Mouse (Mus musculus) mouse trophoblast stem cell (cell line): ENCODE measurements around the gene Srrm3.

Source experiments
- in situ Hi-C, 2 experiments: fragments of 300-500 bp; cut with MseI, MboI; formaldehyde crosslinking; loops; 2 replicates in 1 of 2; 3 replicates in 1 of 2; pipeline ENCODE4 v1.15.1; 2025

Gene Srrm3

DNA sequence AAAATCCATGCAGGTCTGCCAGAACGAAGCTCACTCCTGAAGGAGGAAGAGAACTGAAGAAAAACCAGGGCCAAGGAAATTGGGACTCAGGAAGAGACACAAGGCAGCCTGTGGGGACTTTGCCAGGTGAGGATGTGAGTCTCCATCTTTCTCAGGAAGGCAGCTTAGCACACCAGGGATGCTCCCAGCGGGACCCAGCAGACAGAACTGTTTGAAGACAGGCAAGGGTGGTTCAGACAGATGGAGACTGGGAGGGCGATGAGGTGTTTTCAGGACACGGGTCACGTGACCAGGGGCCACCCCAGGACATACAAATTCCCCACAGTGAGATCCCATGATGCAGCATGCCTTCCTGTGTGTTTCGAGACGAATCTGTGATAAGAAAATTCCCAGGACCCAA, 11.8 kb downstream of the Srrm3 start:
- in situ Hi-C loops = no loop called here

DNA sequence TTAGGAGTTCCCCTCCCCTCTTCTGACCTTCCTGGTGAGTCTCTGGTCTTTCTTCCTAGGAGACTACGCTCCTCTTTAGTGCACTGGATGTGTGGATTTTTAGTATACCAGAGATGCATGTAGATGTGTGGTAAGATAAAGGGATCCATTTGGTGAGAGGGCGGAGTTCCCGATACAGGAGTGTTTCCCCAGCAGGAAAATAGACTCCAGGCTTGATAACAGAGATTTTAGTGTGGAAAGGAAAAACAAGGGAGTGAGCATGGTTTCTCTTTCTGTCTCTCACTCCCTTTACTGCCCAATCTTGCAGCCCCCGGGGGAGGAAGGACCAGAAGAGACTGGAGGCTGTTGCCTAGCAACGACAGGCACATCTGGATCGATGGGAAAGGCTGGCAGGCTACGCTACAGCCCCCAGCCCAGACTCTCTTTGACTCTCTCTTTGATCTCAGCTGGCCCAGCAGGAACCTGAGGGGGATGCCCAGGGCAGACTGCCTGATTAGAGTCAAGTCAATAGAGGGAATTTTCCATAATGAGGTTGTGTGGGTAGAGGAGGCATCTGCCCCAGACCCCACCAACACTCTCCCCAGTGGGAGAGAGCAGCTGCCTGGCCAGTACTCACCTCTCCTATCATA, 15.7 kb downstream of the Srrm3 start:
- in situ Hi-C loops = no loop called here

DNA sequence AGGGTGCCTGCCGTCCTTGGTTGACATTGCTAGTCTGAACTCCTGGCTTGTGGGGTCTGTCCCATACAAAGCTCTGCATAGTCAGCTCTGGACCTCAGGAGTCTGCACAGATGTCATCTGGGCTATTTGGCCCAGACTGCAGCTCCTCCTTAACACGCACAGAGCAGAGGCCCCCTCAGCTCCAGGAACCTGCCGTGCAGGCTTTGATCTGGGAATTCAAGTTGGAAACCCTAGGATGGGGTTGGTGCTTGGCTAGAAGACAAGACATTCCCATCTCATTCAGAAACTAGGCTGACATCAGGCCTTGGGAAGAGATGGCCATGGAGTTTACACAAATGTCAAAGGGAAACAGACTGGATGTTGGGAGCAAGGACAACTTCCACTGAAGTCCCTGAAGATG, 17.8 kb downstream of the Srrm3 start:
- in situ Hi-C loops = no loop called here

DNA sequence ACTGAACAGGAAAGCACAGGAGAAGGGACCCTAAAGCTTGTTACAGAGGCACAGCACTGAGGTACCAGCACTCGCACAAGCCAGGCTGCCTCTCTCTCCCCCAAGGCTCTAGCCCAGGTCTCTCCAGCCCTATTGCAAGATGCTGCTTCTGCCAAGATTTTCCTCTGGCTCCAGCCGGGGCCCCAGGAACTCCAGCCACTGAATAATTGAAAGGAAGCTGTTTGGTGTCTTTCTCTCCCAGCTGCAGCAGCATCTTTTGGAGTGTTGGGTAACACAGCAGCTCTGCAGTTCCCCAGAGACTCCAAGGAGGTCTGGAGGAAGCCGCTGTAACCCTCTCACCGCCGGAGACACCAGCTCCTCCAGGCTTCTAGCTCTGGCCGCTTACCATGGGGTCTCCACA, 19.5 kb downstream of the Srrm3 start:
- in situ Hi-C loops = no loop called here

DNA sequence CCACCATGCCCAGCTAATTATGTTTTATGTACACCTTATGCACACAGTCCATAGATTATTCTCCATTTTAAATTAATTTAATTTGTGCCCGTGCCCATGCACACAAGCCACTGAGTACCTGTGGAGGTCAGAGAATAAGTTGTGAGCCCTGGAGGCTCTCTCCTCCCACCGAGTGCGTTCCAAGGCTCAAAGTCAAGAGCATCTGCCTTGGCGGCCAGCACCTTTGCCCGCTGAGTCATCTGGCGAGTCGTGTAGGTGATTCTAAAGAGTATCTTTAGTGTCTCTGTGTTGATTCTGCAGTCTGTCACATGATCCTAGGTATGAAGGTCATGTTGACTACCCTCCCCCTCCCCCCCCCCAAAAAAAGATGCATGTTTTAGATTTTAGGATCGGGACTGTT, 22.7 kb downstream of the Srrm3 start:
- in situ Hi-C loops = no loop called here

DNA sequence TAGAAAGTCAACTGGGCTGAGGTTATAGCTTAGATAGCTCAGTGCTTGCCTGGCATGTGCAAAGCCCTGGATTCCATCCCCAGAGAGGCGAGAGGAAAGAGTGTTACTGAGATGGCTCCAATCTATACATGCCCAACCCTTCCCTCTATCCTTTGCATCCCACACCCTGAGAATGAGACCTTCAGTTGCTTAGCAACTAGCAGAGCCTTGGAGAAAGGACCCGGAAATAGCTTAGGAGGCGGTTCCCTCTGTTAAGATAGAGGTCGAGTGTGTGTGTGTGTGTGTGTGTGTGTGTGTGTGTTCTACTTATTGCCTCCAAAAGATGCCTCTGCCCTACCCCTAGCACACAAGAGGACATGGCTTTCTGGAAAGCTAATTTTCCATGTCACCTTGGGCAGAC, 26.0 kb downstream of the Srrm3 start:
- in situ Hi-C loops = no loop called here

DNA sequence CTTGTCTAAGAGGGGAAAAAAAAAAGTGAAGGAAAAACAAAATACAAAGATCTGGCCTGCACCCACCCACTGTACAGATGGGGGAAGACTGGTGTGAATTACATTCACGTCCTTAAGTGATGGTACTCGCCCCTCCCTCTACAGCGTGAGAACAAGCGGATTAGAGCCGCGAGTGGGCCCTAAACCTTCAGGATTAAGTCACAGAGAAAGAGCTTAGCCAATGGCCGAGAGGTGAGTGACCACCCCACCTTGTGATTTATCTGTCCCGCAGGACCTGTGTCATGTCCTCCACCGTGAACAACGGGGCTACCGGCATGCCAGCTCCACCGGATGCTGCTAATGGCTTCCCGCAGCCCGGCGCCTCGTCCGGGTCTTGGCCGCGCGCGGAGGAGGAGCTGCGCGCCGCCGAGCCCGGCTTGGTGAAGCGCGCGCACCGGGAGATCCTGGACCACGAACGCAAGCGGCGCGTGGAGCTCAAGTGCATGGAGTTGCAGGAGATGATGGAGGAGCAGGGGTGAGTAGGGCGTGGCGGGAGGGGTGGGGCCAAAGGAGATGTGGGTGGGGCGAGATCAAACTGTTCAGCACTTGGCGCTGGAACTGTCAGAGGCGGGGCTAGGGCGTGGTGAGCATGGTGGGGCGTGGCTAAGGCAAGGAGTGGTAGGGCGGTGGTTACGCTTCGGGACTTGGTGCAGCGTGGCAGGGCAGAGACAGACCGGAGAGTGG, 28.2 kb downstream of the Srrm3 start:
- in situ Hi-C loops = no loop called here

DNA sequence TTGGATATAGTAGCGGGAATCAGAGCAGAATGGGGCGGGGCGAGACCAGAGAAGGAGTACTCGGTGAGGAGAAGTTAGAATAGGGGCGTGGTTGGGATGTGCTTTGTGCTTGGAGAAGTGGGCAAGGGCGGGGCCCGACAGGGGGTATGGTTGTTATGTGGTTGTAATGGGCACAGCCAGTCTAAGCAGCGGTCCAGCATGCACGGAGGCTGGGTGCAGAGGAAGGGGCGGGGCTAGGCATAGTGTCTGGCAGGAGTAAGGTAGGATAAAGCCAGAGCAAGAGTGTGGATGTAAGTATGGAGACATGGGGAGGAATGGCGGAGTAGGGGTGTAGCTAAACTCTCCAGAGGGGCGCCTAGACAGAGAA, 28.8 kb downstream of the Srrm3 start:
- in situ Hi-C loops = no loop called here

DNA sequence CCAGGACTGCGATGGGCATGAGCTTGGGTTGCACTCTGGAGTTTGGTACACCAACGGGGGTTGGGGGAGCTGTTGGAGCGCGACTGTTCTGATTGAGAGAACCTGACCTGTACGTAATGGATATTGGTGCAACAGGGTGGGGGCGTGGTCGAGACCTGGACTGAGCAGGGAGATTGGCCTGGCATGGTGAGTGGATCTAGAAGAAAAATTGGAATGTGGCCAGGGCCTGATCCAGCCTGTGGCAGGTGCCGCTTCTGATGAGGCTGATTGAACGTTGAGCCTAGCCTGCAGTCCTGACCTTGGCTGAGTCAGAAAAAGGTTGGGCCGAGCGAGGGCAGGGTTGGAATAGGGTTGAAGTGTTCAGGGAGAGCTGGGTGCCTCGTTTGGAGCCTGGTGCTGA, 29.3 kb downstream of the Srrm3 start:
- in situ Hi-C loops = no loop called here

DNA sequence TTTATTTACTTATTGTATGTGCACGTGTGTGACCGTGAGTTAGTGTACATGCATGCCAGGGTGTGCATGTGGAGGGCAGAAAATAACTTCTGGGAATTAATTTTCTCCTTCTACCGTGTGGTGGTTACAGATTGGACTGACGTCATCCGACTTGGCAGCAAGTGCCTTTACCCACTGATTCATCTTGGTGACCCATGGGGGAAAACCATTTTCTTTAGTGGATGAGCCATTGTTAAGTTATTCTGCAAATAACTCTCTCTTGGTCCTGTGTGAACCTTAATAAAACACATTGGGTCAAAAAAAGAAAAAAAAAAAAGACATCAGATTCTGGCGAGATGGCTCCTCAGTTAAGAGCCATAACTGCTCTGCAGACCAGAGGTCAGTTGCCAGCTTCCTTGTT, 35.0 kb downstream of the Srrm3 start:
- in situ Hi-C loops = no loop called here

DNA sequence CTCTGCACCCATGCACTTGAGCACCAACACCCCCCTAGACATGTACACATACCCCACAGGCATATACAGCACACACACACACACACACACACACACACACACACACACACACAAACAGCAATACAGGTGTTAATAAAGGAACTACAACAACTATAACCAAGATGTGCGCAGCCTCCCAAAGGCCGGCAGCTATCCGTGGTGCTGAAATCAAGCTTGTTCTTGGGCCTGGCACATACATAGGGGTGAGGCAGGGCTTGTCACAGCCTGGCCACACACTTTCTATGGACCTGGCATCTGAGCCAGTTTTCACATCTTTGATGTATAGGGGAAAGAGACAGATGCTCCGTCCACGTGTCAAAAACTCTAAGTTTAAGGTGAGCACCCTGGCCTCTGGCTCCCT, 36.7 kb downstream of the Srrm3 start:
- in situ Hi-C loops = no loop called here

DNA sequence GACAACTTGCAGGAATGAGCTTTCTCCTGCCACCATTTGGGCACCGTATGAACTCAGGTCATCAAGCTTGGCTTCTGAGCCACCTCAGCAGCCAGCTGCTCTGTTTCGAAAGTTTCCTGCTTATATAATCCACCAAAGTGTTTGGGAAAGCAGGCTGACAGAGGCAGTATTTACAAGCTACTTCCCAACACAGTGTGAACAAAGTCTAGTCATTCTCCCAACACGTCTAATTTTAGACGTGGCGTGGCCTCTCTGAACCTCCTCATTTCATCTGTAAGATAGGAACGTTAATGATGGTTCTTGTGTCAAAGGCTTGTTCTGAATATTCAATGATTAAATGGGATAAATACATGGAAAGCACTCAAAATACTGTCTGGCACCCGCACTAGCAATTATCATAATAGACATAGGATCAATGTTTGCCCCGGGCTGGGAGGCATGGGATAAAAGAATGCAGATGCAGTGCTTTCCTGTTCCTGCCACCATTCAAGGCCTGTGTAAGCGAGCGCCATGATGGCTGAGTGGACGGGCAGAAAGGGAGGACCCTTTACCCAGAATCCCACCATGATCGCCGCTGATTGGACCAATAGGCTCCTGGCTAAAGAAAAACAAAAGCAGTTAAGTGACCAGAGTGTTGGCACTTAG, 39.1 kb downstream of the Srrm3 start:
- in situ Hi-C loops = loop anchor here in 1 of 2 experiments (5.0 kb wide), 1 partner anchor 43 kb away; no protein-coding TSS in a partner anchor

DNA sequence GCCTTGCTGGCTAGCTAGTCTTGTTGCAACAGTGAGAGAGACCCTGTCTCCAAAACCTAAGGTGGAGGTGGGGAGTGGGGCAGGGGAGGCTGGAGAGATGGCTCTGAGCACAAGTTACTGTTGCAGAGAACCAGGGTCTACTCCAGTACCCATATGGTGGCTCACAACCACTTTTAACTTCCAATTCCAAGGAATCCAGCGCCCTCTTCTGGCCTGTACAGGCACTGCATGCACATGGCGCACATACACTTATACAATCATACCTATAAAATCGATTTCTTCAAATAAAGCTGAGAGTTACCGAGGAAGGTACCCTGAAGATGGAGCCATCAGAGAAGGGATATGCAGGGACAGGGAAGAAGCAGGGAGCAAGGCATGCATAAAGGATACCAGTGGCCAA, 40.8 kb downstream of the Srrm3 start:
- in situ Hi-C loops = loop anchor here in 1 of 2 experiments (5.0 kb wide), 1 partner anchor 45 kb away; no protein-coding TSS in a partner anchor

DNA sequence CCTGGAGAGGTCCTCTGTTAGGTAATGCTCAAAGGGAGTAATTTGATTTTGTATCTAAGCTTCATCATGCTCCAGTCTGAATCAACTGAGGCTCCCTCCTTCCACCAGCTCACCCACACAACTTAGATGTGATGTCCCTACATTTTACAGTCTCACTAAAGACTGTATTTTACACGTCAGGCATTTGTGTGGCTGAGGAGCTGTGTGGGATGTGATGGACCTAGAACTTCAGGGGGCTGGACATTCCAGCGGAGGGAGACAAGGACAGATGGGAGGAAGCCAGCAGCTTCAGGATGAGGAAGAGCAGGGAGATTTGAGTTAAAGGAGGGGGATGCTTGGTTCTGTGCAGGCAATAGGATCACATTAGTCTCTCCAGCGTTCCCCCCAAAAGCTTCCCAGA, 41.2 kb downstream of the Srrm3 start:
- in situ Hi-C loops = loop anchor here in 1 of 2 experiments (5.0 kb wide), 1 partner anchor 46 kb away; no protein-coding TSS in a partner anchor

DNA sequence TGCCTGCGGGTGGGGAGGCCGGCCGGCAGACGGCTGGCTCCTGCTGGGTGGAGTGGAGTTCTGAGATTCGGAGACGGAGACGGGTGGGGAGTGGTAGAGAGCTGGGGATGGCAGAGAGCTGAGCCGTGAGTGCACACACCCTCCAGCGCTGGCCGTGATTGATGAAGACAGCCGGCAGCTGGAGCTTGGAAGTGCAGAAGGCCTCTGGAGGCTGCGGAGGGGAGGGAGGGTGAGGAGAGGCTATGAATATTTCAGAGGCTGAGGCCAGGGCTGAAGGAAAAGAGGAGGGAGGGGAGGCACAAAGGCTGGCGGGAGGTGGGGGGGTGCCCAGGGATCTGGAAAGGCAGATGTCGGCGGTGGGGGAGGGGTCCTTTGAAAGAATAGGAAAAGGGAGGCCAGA, 44.3 kb downstream of the Srrm3 start:
- in situ Hi-C loops = loop anchor here in 1 of 2 experiments (5.0 kb wide), 1 partner anchor 44 kb away; the partner anchor contains the start of gene Srrm3

DNA sequence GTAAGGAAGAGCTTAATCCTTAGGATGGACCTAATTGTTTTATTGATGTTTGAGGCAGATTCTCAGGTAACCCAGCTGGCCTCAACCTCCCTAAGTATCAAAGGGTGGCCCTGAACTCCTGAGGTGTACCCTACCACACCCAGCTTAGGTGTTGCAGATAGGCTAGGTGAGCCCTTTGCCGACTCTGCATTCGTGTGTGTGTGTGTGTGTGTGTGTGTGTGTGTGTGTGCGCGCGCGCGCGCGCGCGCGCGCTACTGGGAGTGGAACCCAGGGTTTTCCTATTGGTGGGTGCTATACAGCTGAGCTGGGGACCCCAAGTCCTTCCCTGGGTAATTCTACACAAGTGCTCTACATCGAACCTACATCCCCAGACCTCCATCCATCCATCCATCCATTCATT, 44.8 kb downstream of the Srrm3 start:
- in situ Hi-C loops = loop anchor here in 1 of 2 experiments (5.0 kb wide), 1 partner anchor 44 kb away; the partner anchor contains the start of gene Srrm3

DNA sequence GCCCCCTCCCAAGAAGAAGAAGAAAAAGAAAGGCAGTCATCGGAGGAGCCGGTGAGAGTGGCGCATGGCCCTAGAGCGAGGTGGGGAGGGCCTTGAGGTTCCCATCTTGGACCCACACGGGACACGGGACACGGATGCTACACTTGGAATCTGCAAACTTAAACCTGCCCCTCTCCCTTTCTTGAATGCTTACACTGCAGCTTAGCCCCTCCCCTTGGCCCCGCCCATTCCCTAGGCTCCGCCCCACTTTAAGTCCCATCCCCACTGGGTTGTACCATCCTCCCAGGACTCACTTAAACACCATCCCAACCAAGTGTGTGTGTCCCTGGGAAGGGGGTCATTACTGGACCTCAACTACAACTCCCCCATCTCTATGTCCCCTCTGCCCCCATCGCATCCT, 45.7 kb downstream of the Srrm3 start:
- in situ Hi-C loops = loop anchor here in 1 of 2 experiments (5.0 kb wide), 1 partner anchor 45 kb away; the partner anchor contains the start of gene Srrm3

DNA sequence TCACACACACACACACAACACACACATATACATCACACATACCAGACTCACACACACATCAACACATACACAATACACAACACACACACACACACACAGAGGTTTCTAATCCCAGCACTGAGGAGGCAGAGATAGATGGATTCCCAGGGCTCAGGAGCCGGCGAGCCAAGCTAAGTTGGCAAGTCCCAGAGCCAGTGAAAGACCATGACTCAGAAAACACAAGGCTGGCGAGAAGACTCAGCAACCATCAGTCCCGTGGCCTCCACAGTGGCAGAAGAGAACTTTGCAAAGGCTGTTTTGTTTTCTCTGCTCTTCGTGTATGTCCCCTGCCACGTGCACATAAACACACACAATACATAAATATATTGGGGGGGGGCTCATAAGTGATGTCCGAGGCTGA, 47.0 kb downstream of the Srrm3 start:
- in situ Hi-C loops = loop anchor here in 1 of 2 experiments (5.0 kb wide), 1 partner anchor 46 kb away; the partner anchor contains the start of gene Srrm3

DNA sequence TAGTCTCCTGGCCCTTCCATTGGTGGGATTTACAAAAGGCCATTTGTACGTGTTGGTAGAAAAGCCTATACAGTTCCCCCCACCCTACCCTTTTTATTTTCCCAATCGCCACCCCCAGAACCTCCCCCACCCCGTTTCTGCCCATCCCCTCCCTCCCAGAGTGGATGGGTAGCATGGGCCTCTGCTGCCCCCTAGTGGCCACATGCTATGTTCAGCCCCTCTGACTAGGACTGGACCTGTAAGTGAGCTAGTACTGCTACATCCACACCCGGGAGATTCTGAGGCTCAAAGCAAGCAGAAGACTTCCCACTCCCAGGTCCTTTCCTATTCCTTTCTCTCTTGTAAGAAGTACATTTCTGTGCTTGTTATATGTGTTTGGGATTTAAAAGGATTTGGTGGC, 48.5 kb downstream of the Srrm3 start:
- in situ Hi-C loops = no loop called here

DNA sequence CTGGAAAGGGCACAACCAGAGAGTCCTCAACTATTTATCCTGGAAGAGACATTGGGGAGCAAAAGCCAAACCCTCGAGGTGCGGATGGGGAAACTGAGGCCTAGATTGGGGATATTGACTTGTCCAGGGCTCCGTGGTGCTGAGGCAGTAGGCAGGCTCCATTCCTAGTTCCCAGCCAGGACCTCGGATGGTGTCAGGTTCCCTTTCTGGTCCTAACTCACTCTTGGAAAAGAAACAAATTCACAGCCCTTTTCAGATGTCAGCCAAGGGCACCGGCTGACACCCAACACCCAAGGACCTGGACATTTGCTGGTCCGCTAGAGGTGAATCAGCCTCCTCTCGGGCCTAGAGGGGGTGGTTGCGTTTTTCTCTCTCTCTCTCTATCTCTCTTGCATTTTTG, 60.0 kb downstream of the Srrm3 start:
- in situ Hi-C loops = loop anchor here in 1 of 2 experiments (10.0 kb wide), 1 partner anchor 252 kb away; no protein-coding TSS in a partner anchor

DNA sequence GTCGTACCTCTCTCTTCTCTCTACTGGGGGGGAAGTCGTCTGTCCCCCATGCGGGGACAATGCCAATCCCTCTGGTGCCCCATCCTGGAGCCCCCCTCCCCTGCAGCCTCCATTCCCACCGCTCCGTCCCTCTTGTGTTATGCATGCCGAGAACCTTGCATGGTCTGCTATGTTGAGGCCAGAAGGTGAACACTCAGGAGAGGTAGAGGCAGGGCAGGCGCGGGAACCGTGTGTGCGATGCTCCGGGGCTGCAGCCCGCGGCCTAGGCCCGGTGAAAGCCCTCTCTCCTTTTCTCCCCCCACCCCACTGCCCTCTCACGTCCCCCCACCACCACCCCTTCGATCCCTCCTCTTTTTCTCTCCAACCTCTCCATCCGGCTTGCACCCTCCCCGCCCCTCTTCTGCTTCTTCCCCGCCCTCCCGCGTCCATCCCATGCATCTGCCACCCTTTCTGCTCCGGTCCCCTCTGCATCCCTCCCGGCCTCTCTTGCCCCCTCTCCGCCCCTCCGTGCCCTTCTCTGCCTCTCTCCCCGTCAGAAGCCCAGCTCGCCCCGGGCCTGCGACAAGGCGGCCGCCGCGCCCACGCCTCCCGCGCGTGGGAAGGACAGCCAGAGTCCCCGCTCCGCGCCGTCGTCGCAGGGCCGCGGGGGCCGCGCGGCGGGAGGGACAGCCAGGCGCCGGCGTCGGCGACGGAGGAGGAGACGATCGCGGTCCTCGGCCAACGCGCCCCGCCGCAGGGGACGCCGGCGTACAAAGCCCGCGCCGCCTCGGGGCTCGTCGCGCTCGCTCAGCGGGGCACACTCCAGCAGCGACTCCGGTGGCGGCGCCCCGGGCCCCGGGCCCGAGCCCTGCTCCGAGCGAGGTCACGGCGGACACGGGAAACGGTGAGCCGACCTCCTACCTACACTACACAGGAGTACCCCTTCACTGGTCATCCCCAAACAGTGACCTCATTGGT, 61.2 kb downstream of the Srrm3 start:
- in situ Hi-C loops = loop anchor here in 1 of 2 experiments (10.0 kb wide), 1 partner anchor 253 kb away; no protein-coding TSS in a partner anchor
